Mouse (Mus musculus) megakaryocyte, embryonic 14.5 days (primary cell): ENCODE data around the gene Gm9999.

ENCODE experiments used
- FLI1 ChIP-seq: IDR thresholded peaks from 2 replicates; pipeline ENCODE4 v1.6.1; 2012; ENCODE audit warnings: low read length, inconsistent platforms, mixed read lengths
- GATA1 ChIP-seq: IDR thresholded peaks from 3 replicates; pipeline ENCODE4 v1.6.1; 2012; ENCODE audit warnings: mixed read lengths, low read length, inconsistent platforms, borderline replicate concordance

GRCm38 (mm10) chr7:47014564-47015389 lies 31.4 kb downstream of the Gm9999 start:
- TF ChIP-seq GATA1 (no peak), FLI1 (no peak)
